Mouse (Mus musculus) heart, embryonic 12.5 days (tissue): Measurements from ENCODE around the gene Tmprss3. TPM values are rescaled to one million over a fixed set of nuclear protein-coding genes. Genes with fewer than 3 reads are reported as not detected.

Source experiments
- ATAC-seq: fragments of 200-750 bp; cut with Nextera tagmentation; 2 replicates; pipeline ENCODE4 v1.8.0; 2017; ENCODE audit warnings: moderate TSS enrichment, moderate library complexity; ENCODE audit not compliant: insufficient number of reproducible peaks, low FRiP score
- H3K27ac ChIP-seq: fragments of 300-500 bp; sonication (generic); 2 replicates; pipeline ENCODE4 v1.5.1; 2016; ENCODE audit warnings: mild to moderate bottlenecking, moderate library complexity; ENCODE audit not compliant: poor library complexity, severe bottlenecking
- H3K27me3 ChIP-seq: fragments of 300-500 bp; sonication (generic); replicated peaks from 2 replicates; pipeline ENCODE4 v1.6.1; 2016; ENCODE audit warnings: mild to moderate bottlenecking, moderate library complexity
- H3K36me3 ChIP-seq: fragments of 300-500 bp; sonication (generic); 2 replicates; pipeline ENCODE4 v1.6.1; 2016; ENCODE audit warnings: mild to moderate bottlenecking, moderate library complexity
- H3K4me1 ChIP-seq: fragments of 300-500 bp; sonication (generic); replicated peaks from 2 replicates; pipeline ENCODE4 v1.6.1; 2016; ENCODE audit warnings: mild to moderate bottlenecking
- H3K4me2 ChIP-seq: fragments of 300-500 bp; sonication (generic); 2 replicates; pipeline ENCODE4 v1.6.1; 2016; ENCODE audit warnings: mild to moderate bottlenecking, moderate library complexity
- H3K4me3 ChIP-seq: fragments of 300-500 bp; sonication (generic); 2 replicates; pipeline ENCODE4 v1.5.1; 2016; ENCODE audit warnings: mild to moderate bottlenecking
- H3K9ac ChIP-seq: fragments of 300-500 bp; sonication (generic); 2 replicates; pipeline ENCODE4 v1.6.1; 2016; ENCODE audit warnings: mild to moderate bottlenecking, moderate library complexity
- H3K9me3 ChIP-seq: fragments of 300-500 bp; sonication (generic); replicated peaks from 2 replicates; pipeline ENCODE4 v1.6.1; 2016; ENCODE audit warnings: mild to moderate bottlenecking, moderate library complexity
- WGBS: fragments of 180-500 bp; shearing (Covaris S2); methylation state at CpG from one replicate; pipeline ENCODE4 v1.1.7; 2016; 5-methylcytosine and 5-hydroxymethylcytosine counted together
- polyA plus RNA-seq: library from polyadenylated mRNA; unstranded; fragments of >200 nt; fragmentation: Nextera tagmentation; extraction: Ambion mirVana; gene quantifications from 2 replicates; pipeline ENCODE4 v1.2.1, GENCODE M21; 2016

Gene Tmprss3
- polyA plus RNA-seq, 1 experiment from 2014 or later: not detected

GRCm38 (mm10) chr17:31193360-31193759, 5.4 kb downstream of the Tmprss3 start:
- no peak overlapping the region for H3K4me2 ChIP-seq
- ATAC-seq: no peak
- H3K9ac ChIP-seq: no peak overlapping the region
- H3K36me3 ChIP-seq: no peaks in the 10 kb centered on the region
- H3K4me3 ChIP-seq: no peak overlapping the region
- H3K27ac ChIP-seq: no peak overlapping the region
- H3K9me3 ChIP-seq: no peaks in the 10 kb centered on the region
- WGBS: 74% methylated on average over 9 of the region's 9 CpGs
- H3K27me3 ChIP-seq: 0 out of 2 replicates have a peak, but pooled peaks cover 5% of the 10 kb centered on the region
- H3K4me1 ChIP-seq: no peaks in the 10 kb centered on the region

GRCm38 (mm10) chr17:31192663-31193062, 6.1 kb downstream of the Tmprss3 start:
- no peak for ATAC-seq
- H3K4me3 ChIP-seq: no peak overlapping the region
- H3K9me3 ChIP-seq: no peaks in the 10 kb centered on the region
- H3K9ac ChIP-seq: no peak overlapping the region
- H3K4me1 ChIP-seq: no peaks in the 10 kb centered on the region
- no peak overlapping the region for H3K4me2 ChIP-seq
- 45% methylated on average over 2 of the region's 2 CpGs for WGBS
- H3K36me3 ChIP-seq: no peaks in the 10 kb centered on the region
- H3K27ac ChIP-seq: no peak overlapping the region
- H3K27me3 ChIP-seq: 0 out of 2 replicates have a peak, but pooled peaks cover 5% of the 10 kb centered on the region

- H3K36me3 ChIP-seq: no peaks in the 10 kb centered on the region
- H3K9me3 ChIP-seq: no peaks in the 10 kb centered on the region
- H3K4me2 ChIP-seq: no peak overlapping the region
- no peak for ATAC-seq
- no peak overlapping the region for H3K4me3 ChIP-seq
- H3K4me1 ChIP-seq: no peaks in the 10 kb centered on the region
- H3K9ac ChIP-seq: no peak overlapping the region
- 82% methylated on average over 8 of the region's 8 CpGs for WGBS
- H3K27ac ChIP-seq: no peak overlapping the region
- H3K27me3 ChIP-seq: 0 out of 2 replicates have a peak, but pooled peaks cover 5% of the 10 kb centered on the region
Measured at GRCm38 (mm10) chr17:31191825-31192224, 7.0 kb downstream of the Tmprss3 start.

- ATAC-seq: no peak
- Histone ChIP-seq H3K36me3 (no peaks in the 10 kb centered on the region), H3K9me3 (no peaks in the 10 kb centered on the region), H3K4me1 (no peaks in the 10 kb centered on the region), H3K9ac (no peak overlapping the region), H3K4me3 (no peak overlapping the region), H3K27me3 (0 out of 2 replicates have a peak, but pooled peaks cover 5% of the 10 kb centered on the region), H3K4me2 (no peak overlapping the region), H3K27ac (no peak overlapping the region)
- 16% methylated on average over 4 of the region's 4 CpGs for WGBS
Measured at GRCm38 (mm10) chr17:31187370-31187769, 11.4 kb downstream of the Tmprss3 start.

- 68% methylated on average over 12 of the region's 12 CpGs for WGBS
- no peak for ATAC-seq
- Histone ChIP-seq H3K27ac (no peak overlapping the region), H3K36me3 (no peaks in the 10 kb centered on the region), H3K4me2 (no peak overlapping the region), H3K9ac (no peak overlapping the region), H3K27me3 (0 out of 2 replicates have a peak, but pooled peaks cover 10% of the 10 kb centered on the region), H3K4me1 (no peaks in the 10 kb centered on the region), H3K4me3 (no peak overlapping the region), H3K9me3 (no peaks in the 10 kb centered on the region)
Measured at GRCm38 (mm10) chr17:31184269-31184990, 14.3 kb downstream of the Tmprss3 start.

GRCm38 (mm10) chr17:31183180-31183974, 15.4 kb downstream of the Tmprss3 start:
- Histone ChIP-seq H3K4me2 (no peak overlapping the region), H3K9me3 (no peaks in the 10 kb centered on the region), H3K36me3 (no peaks in the 10 kb centered on the region), H3K4me1 (no peaks in the 10 kb centered on the region), H3K4me3 (no peak overlapping the region), H3K27me3 (peaks cover 10% of the 10 kb centered on the region; the same call in 1 of the 2 replicates), H3K9ac (no peak overlapping the region), H3K27ac (no peak overlapping the region)
- no peak for ATAC-seq
- 64% methylated on average over 12 of the region's 12 CpGs for WGBS

GRCm38 (mm10) chr17:31181490-31181889, 17.3 kb downstream of the Tmprss3 start:
- H3K27ac ChIP-seq: no peak overlapping the region
- 76% methylated on average over 4 of the region's 4 CpGs for whole genome bisulfite sequencing
- H3K9me3 ChIP-seq: no peaks in the 10 kb centered on the region
- H3K9ac ChIP-seq: no peak overlapping the region
- H3K36me3 ChIP-seq: no peaks in the 10 kb centered on the region
- no peak overlapping the region for H3K4me3 ChIP-seq
- ATAC-seq: no peak
- H3K4me2 ChIP-seq: no peak overlapping the region
- H3K27me3 ChIP-seq: peaks cover 13% of the 10 kb centered on the region; the same call in 1 of the 2 replicates
- H3K4me1 ChIP-seq: no peaks in the 10 kb centered on the region

- ATAC-seq: no peak
- peaks cover 13% of the 10 kb centered on the region; the same call in 1 of the 2 replicates for H3K27me3 ChIP-seq
Measured at GRCm38 (mm10) chr17:31176321-31176720, 22.5 kb downstream of the Tmprss3 start.

GRCm38 (mm10) chr17:31169796-31170195, 29.0 kb downstream of the Tmprss3 start:
- H3K36me3 ChIP-seq: no peaks in the 10 kb centered on the region
- WGBS: 77% methylated on average over 5 of the region's 5 CpGs
- H3K4me3 ChIP-seq: no peak overlapping the region
- no peak overlapping the region for H3K27ac ChIP-seq
- ATAC-seq: no peak
- H3K4me1 ChIP-seq: no peaks in the 10 kb centered on the region
- H3K27me3 ChIP-seq: 0 out of 2 replicates have a peak, but pooled peaks cover 4% of the 10 kb centered on the region
- H3K9ac ChIP-seq: no peak overlapping the region
- no peak overlapping the region for H3K4me2 ChIP-seq
- H3K9me3 ChIP-seq: peaks cover 4% of the 10 kb centered on the region; the same call in 1 of the 2 replicates

More at GRCm38 (mm10) chr17:31176321-31176720, 22.5 kb downstream of the Tmprss3 start:
- peaks cover 4% of the 10 kb centered on the region; the same call in 1 of the 2 replicates for H3K9me3 ChIP-seq
- no peak overlapping the region for H3K4me2 ChIP-seq
- H3K36me3 ChIP-seq: no peaks in the 10 kb centered on the region
- 82% methylated on average over 4 of the region's 4 CpGs for WGBS
- no peak overlapping the region for H3K4me3 ChIP-seq
- H3K27ac ChIP-seq: no peak overlapping the region
- H3K9ac ChIP-seq: no peak overlapping the region
- no peaks in the 10 kb centered on the region for H3K4me1 ChIP-seq

GRCm38 (mm10) chr17:31165127-31165526, 33.6 kb downstream of the Tmprss3 start, which contains the start of gene Tff1:
Gene Tff1 (minus strand): TSS chr17:31165277.
- WGBS: 60% methylated on average over 6 of the region's 6 CpGs
- no peak for ATAC-seq
- Histone ChIP-seq H3K36me3 (no peaks in the 10 kb centered on the region), H3K9ac (no peak within 1 kb of the TSS), H3K9me3 (no peaks in the 10 kb centered on the region), H3K4me2 (no peak within 1 kb of the TSS), H3K4me1 (no peaks in the 10 kb centered on the region), H3K27ac (no peak within 1 kb of the TSS), H3K27me3 (0 out of 2 replicates have a peak, but pooled peaks cover 11% of the 10 kb centered on the region), H3K4me3 (no peak within 1 kb of the TSS)

GRCm38 (mm10) chr17:31163821-31164220, 35.0 kb downstream of the Tmprss3 start:
- Histone ChIP-seq H3K27ac (no peak overlapping the region), H3K4me1 (no peaks in the 10 kb centered on the region), H3K9ac (no peak overlapping the region), H3K36me3 (no peaks in the 10 kb centered on the region), H3K27me3 (0 out of 2 replicates have a peak, but pooled peaks cover 11% of the 10 kb centered on the region), H3K4me2 (no peak overlapping the region), H3K9me3 (peaks cover under 1% of the 10 kb centered on the region; the same call in 1 of the 2 replicates), H3K4me3 (no peak overlapping the region)
- no peak for ATAC-seq
- WGBS: 73% methylated on average over 2 of the region's 2 CpGs
